Mouse (Mus musculus): Measurements from ENCODE around the gene Hmgb1. TPM values are rescaled to one million over a fixed set of nuclear protein-coding genes. Genes with fewer than 3 reads are reported as not detected.

The Hmgb1 gene
- polyA plus RNA-seq, 1 experiment = 88.6 TPM

- Histone ChIP-seq H3K4me3 (no peak overlapping the region), H3K4me2 (ENCODE audit: low read depth) (no peak overlapping the region), H3K27me3 (ENCODE audit: control insufficient read depth, insufficient read depth, insufficient read length) (peaks cover 45% of the 10 kb centered on the region), H3ac (ENCODE audit: control insufficient read depth, insufficient read length) (no peak overlapping the region), H3K36me3 (ENCODE audit: control insufficient read depth, insufficient read depth) (no peaks in the 10 kb centered on the region), H3K79me2 (ENCODE audit: control insufficient read depth, insufficient read depth) (no peaks in the 10 kb centered on the region)
- TF ChIP-seq REST (IDR thresholded peaks at IDR 0.05; ENCODE audit: insufficient read depth, insufficient read length) (no peak), MYOG (IDR thresholded peaks at IDR 0.05; ENCODE audit: control insufficient read depth in 1 of 3, insufficient read depth in 1 of 3, insufficient read length in 2 of 3, low read depth in 2 of 3) (no peak), MYOD1 (IDR thresholded peaks at IDR 0.05; ENCODE audit: control insufficient read depth in 1 of 3, insufficient read length in 2 of 3, low read depth in 2 of 3) (no peak), USF1 (IDR thresholded peaks at IDR 0.05; ENCODE audit: low read depth) (no peak)
These were observed 86.4 kb downstream of the Hmgb1 start for GRCm38 (mm10) chr5:149097841-149098240.

GRCm38 (mm10) chr5:149096284-149096683 lies 88.0 kb downstream of the Hmgb1 start:
- Histone ChIP-seq H3K79me2 (ENCODE audit: control insufficient read depth, insufficient read depth) (no peaks in the 10 kb centered on the region), H3ac (ENCODE audit: control insufficient read depth, insufficient read length) (no peak overlapping the region), H3K4me2 (ENCODE audit: low read depth) (no peak overlapping the region), H3K36me3 (ENCODE audit: control insufficient read depth, insufficient read depth) (no peaks in the 10 kb centered on the region), H3K27me3 (ENCODE audit: control insufficient read depth, insufficient read depth, insufficient read length) (peaks cover 46% of the 10 kb centered on the region), H3K4me3 (no peak overlapping the region)
- no peak for TF ChIP-seq MAX (IDR thresholded peaks at IDR 0.05; ENCODE audit: low read depth)
- no peak for TF ChIP-seq POLR2AphosphoS2 (IDR thresholded peaks at IDR 0.05; ENCODE audit: insufficient read length, low read depth)
- no peak for TF ChIP-seq E2F4 (IDR thresholded peaks at IDR 0.05; ENCODE audit: insufficient read depth)
- TF ChIP-seq SRF (IDR thresholded peaks at IDR 0.05; ENCODE audit: control insufficient read depth, insufficient read length, low read depth) = no peak
- no peak for TF ChIP-seq POLR2A (IDR thresholded peaks at IDR 0.05; ENCODE audit: insufficient read length, low read depth)
- TF ChIP-seq CEBPB (IDR thresholded peaks at IDR 0.05; ENCODE audit: insufficient read depth, poor library complexity, severe bottlenecking) = no peak
- TF ChIP-seq TCF12 (IDR thresholded peaks at IDR 0.05; ENCODE audit: insufficient read depth, poor library complexity, severe bottlenecking) = no peak
- TF ChIP-seq REST (IDR thresholded peaks at IDR 0.05; ENCODE audit: insufficient read depth, insufficient read length) = no peak
- TF ChIP-seq USF1 (IDR thresholded peaks at IDR 0.05; ENCODE audit: low read depth) = no peak
- TF ChIP-seq TCF3 (IDR thresholded peaks at IDR 0.05; ENCODE audit: insufficient read length, low read depth) = no peak
- no peak for TF ChIP-seq MYOD1 (IDR thresholded peaks at IDR 0.05; ENCODE audit: control insufficient read depth in 1 of 3, insufficient read length in 2 of 3, low read depth in 2 of 3)
- TF ChIP-seq MYOG (IDR thresholded peaks at IDR 0.05; ENCODE audit: control insufficient read depth in 1 of 3, insufficient read depth in 1 of 3, insufficient read length in 2 of 3, low read depth in 2 of 3) = no peak

GRCm38 (mm10) chr5:149092926-149093325 lies 91.4 kb downstream of the Hmgb1 start:
- peaks cover 50% of the 10 kb centered on the region for H3K27me3 ChIP-seq (ENCODE audit: control insufficient read depth, insufficient read depth, insufficient read length)
- H3K4me3 ChIP-seq = no peak overlapping the region
- TF ChIP-seq USF1 (IDR thresholded peaks at IDR 0.05; ENCODE audit: low read depth) (no peak), TCF12 (IDR thresholded peaks at IDR 0.05; ENCODE audit: insufficient read depth, poor library complexity, severe bottlenecking) (no peak), MYOG (IDR thresholded peaks at IDR 0.05; ENCODE audit: control insufficient read depth in 1 of 3, insufficient read depth in 1 of 3, insufficient read length in 2 of 3, low read depth in 2 of 3) (no peak), TCF3 (IDR thresholded peaks at IDR 0.05; ENCODE audit: insufficient read length, low read depth) (no peak), E2F4 (IDR thresholded peaks at IDR 0.05; ENCODE audit: insufficient read depth) (no peak), SRF (IDR thresholded peaks at IDR 0.05; ENCODE audit: control insufficient read depth, insufficient read length, low read depth) (no peak), CEBPB (IDR thresholded peaks at IDR 0.05; ENCODE audit: insufficient read depth, poor library complexity, severe bottlenecking) (no peak), POLR2AphosphoS2 (IDR thresholded peaks at IDR 0.05; ENCODE audit: insufficient read length, low read depth) (no peak), MYOD1 (IDR thresholded peaks at IDR 0.05; ENCODE audit: control insufficient read depth in 1 of 3, insufficient read length in 2 of 3, low read depth in 2 of 3) (no peak), MAX (IDR thresholded peaks at IDR 0.05; ENCODE audit: low read depth) (no peak), REST (IDR thresholded peaks at IDR 0.05; ENCODE audit: insufficient read depth, insufficient read length) (no peak), POLR2A (IDR thresholded peaks at IDR 0.05; ENCODE audit: insufficient read length, low read depth) (no peak)
- no peaks in the 10 kb centered on the region for H3K36me3 ChIP-seq (ENCODE audit: control insufficient read depth, insufficient read depth)
- H3K4me2 ChIP-seq (ENCODE audit: low read depth) = no peak overlapping the region
- no peaks in the 10 kb centered on the region for H3K79me2 ChIP-seq (ENCODE audit: control insufficient read depth, insufficient read depth)
- no peak overlapping the region for H3ac ChIP-seq (ENCODE audit: control insufficient read depth, insufficient read length)

- Histone ChIP-seq H3K4me3 (no peak overlapping the region), H3ac (ENCODE audit: control insufficient read depth, insufficient read length) (no peak overlapping the region), H3K36me3 (ENCODE audit: control insufficient read depth, insufficient read depth) (no peaks in the 10 kb centered on the region), H3K27me3 (ENCODE audit: control insufficient read depth, insufficient read depth, insufficient read length) (peaks cover 49% of the 10 kb centered on the region), H3K79me2 (ENCODE audit: control insufficient read depth, insufficient read depth) (no peaks in the 10 kb centered on the region), H3K4me2 (ENCODE audit: low read depth) (no peak overlapping the region)
- TF ChIP-seq TCF3 (IDR thresholded peaks at IDR 0.05; ENCODE audit: insufficient read length, low read depth) = no peak
- TF ChIP-seq REST (IDR thresholded peaks at IDR 0.05; ENCODE audit: insufficient read depth, insufficient read length) = no peak
- TF ChIP-seq MYOG (IDR thresholded peaks at IDR 0.05; ENCODE audit: control insufficient read depth in 1 of 3, insufficient read depth in 1 of 3, insufficient read length in 2 of 3, low read depth in 2 of 3) = no peak
- TF ChIP-seq MAX (IDR thresholded peaks at IDR 0.05; ENCODE audit: low read depth) = no peak
- TF ChIP-seq USF1 (IDR thresholded peaks at IDR 0.05; ENCODE audit: low read depth) = no peak
- no peak for TF ChIP-seq MYOD1 (IDR thresholded peaks at IDR 0.05; ENCODE audit: control insufficient read depth in 1 of 3, insufficient read length in 2 of 3, low read depth in 2 of 3)
- no peak for TF ChIP-seq SRF (IDR thresholded peaks at IDR 0.05; ENCODE audit: control insufficient read depth, insufficient read length, low read depth)
These were observed 91.8 kb downstream of the Hmgb1 start for GRCm38 (mm10) chr5:149092526-149092925.

- H3K27me3 ChIP-seq (ENCODE audit: control insufficient read depth, insufficient read depth, insufficient read length) = peaks cover 43% of the 10 kb centered on the region
- TF ChIP-seq MAX (IDR thresholded peaks at IDR 0.05; ENCODE audit: low read depth) (no peak), POLR2AphosphoS2 (IDR thresholded peaks at IDR 0.05; ENCODE audit: insufficient read length, low read depth) (no peak), SRF (IDR thresholded peaks at IDR 0.05; ENCODE audit: control insufficient read depth, insufficient read length, low read depth) (no peak), MYOD1 (IDR thresholded peaks at IDR 0.05; ENCODE audit: control insufficient read depth in 1 of 3, insufficient read length in 2 of 3, low read depth in 2 of 3) (no peak), CEBPB (IDR thresholded peaks at IDR 0.05; ENCODE audit: insufficient read depth, poor library complexity, severe bottlenecking) (no peak), POLR2A (IDR thresholded peaks at IDR 0.05; ENCODE audit: insufficient read length, low read depth) (no peak), TCF12 (IDR thresholded peaks at IDR 0.05; ENCODE audit: insufficient read depth, poor library complexity, severe bottlenecking) (no peak), E2F4 (IDR thresholded peaks at IDR 0.05; ENCODE audit: insufficient read depth) (no peak), TCF3 (IDR thresholded peaks at IDR 0.05; ENCODE audit: insufficient read length, low read depth) (no peak), USF1 (IDR thresholded peaks at IDR 0.05; ENCODE audit: low read depth) (no peak), MYOG (IDR thresholded peaks at IDR 0.05; ENCODE audit: control insufficient read depth in 1 of 3, insufficient read depth in 1 of 3, insufficient read length in 2 of 3, low read depth in 2 of 3) (no peak), REST (IDR thresholded peaks at IDR 0.05; ENCODE audit: insufficient read depth, insufficient read length) (no peak)
- H3K4me3 ChIP-seq = no peak overlapping the region
- no peaks in the 10 kb centered on the region for H3K79me2 ChIP-seq (ENCODE audit: control insufficient read depth, insufficient read depth)
- H3K36me3 ChIP-seq (ENCODE audit: control insufficient read depth, insufficient read depth) = no peaks in the 10 kb centered on the region
- H3ac ChIP-seq (ENCODE audit: control insufficient read depth, insufficient read length) = no peak overlapping the region
- no peak overlapping the region for H3K4me2 ChIP-seq (ENCODE audit: low read depth)
These were observed 93.0 kb downstream of the Hmgb1 start for GRCm38 (mm10) chr5:149091256-149091655.
